7 mouse cellular contexts compared by ENCODE assay signal in genomic region chr10:117675096-117676035, GRCm38 (mm10). TPM values are rescaled to one million over a fixed set of nuclear protein-coding genes. Genes with fewer than 3 reads are reported as not detected.
DNase-seq lines count a peak whose midpoint lies in the region; ATAC-seq lines count a peak whose summit lies in the region.

No protein-coding gene starts in this region.

- H3K36me3 ChIP-seq in midbrain, embryonic 13.5 days, result no peaks in the 10 kb centered on the region

- no peaks in the 10 kb centered on the region for H3K4me1 ChIP-seq in midbrain, embryonic 13.5 days (replicated peaks)

- H3K4me2 ChIP-seq in midbrain, embryonic 13.5 days (replicated peaks), result peak overlapping the region; percentile 61

- peak overlapping the region; percentile 78 for H3K27ac ChIP-seq in midbrain, embryonic 13.5 days

- peak overlapping the region; percentile 51 for H3K9ac ChIP-seq in midbrain, embryonic 13.5 days (replicated peaks)

- H3K9me3 ChIP-seq in midbrain, embryonic 13.5 days, result no peaks in the 10 kb centered on the region

- peak; percentile 82 for ATAC-seq in midbrain, embryonic 13.5 days

- DNase-seq in adrenal gland, postnatal 36 days, result peak; percentile 43 to 55
- peak; percentile 57 for DNase-seq in embryo, embryonic 9.5 days (ENCODE audit: extremely low spot score)
- peak; percentile 65 to 71 for DNase-seq in heart, adult 18-20 months
- peak; percentile 59 for DNase-seq in kidney, adult 11 months
- DNase-seq in left cerebral cortex, postnatal 25 days (ENCODE audit: low spot score in 2 of 2), result peak; percentile 79 to 87
- peak; percentile 58 to 66 for DNase-seq in spleen, postnatal 36 days (ENCODE audit: low spot score in 2 of 2)

- H3K4me3 ChIP-seq in midbrain, embryonic 13.5 days (replicated peaks), result peak overlapping the region; percentile 38

- WGBS in midbrain, embryonic 13.5 days, result 38% methylated on average over 20 of the region's 20 CpGs

- intact Hi-C loops in left cerebral cortex, postnatal 25 days (cut with DNase I), result loop anchor here (2.0 to 5.0 kb wide), 4 partner anchors 103 to 448 kb away; no protein-coding TSS in a partner anchor

- peaks cover 8% of the 10 kb centered on the region for H3K27me3 ChIP-seq in midbrain, embryonic 13.5 days

RNA-seq across cellular contexts. Expression of gene Mdm2, which starts 35.2 kb away (rescaled TPM):
- total RNA-seq in adrenal gland, postnatal 36 days (2021), result 10 to 100 TPM; 54.9 to 56.8 TPM
- total RNA-seq in heart, adult 18-20 months (2021), result 10 to 100 TPM; 51.1 to 53.6 TPM
- total RNA-seq in left cerebral cortex, postnatal 25 days (2021), result 10 to 100 TPM; 53.4 to 57.5 TPM
- 65.5 and 67.5 TPM in 2 replicates for polyA plus RNA-seq in midbrain, embryonic 13.5 days (2015; fragmentation: Nextera tagmentation; extraction: Ambion mirVana)

RNA-seq across cellular contexts. Expression of gene Cpm, which starts 46.1 kb away (rescaled TPM):
- total RNA-seq in adrenal gland, postnatal 36 days (2021), result 10 to 100 TPM; 25.3 to 34.9 TPM
- 1 to 10 TPM; 2.9 to 3.5 TPM for total RNA-seq in heart, adult 18-20 months (2021)
- 1 to 10 TPM; 4.0 to 5.3 TPM for total RNA-seq in left cerebral cortex, postnatal 25 days (2021)
- polyA plus RNA-seq in midbrain, embryonic 13.5 days (2015; fragmentation: Nextera tagmentation; extraction: Ambion mirVana), result 3.3 and 5.7 TPM in 2 replicates

Comparison
In these comparisons a context has a peak if more than half of its experiments do, and no peak if none do; other contexts are left out.
1. Peak in every context shown above with its lines: DNase-seq, ATAC-seq, H3K4me3 ChIP-seq and H3K27ac ChIP-seq.
2. RNA of gene Cpm, which starts 46.1 kb away (total RNA-seq): 25.3 to 34.9 TPM in adrenal gland, postnatal 36 days; 4.0 to 5.3 TPM in left cerebral cortex, postnatal 25 days and 2.9 to 3.5 TPM in heart, adult 18-20 months; every median in the first group is over 4 times any median in the second.